Mouse (Mus musculus): ENCODE results near the gene Isoc2a.

GRCm38 (mm10) chr7:4842077-4842476 is 34.9 kb upstream of the Isoc2a start:
- TF ChIP-seq CTCF (IDR thresholded peaks at IDR 0.05; ENCODE audit: control insufficient read depth, insufficient read depth, low read length), result no peak
- TF ChIP-seq POLR2A (IDR thresholded peaks at IDR 0.05; ENCODE audit: borderline replicate concordance, control insufficient read depth, low read depth, low read length), result no peak

Data from bone marrow, adult 2 months (tissue).